Mouse (Mus musculus) common myeloid progenitor, adult 5-6 weeks (primary cell): ENCODE results near the gene Man1a. TPM values are rescaled to one million over a fixed set of nuclear protein-coding genes. Genes with fewer than 3 reads are reported as not detected.

Experiments
- ATAC-seq: replicated peaks from 2 replicates; pipeline ENCODE4 v1.8.0; 2016; ENCODE audit warnings: low read depth, mild to moderate bottlenecking, moderate TSS enrichment, inconsistent platforms; ENCODE audit not compliant: poor library complexity, severe bottlenecking
- total RNA-seq: library from RNA; stranded (forward); fragments of 200-1000, 187-1606 nt; gene quantifications from 2 replicates; pipeline ENCODE4 v1.2.3, GENCODE M21; 2017

Man1a gene
- total RNA-seq, 1 experiment from 2014 or later: 66.4 TPM

- no peak for ATAC-seq
Observed at GRCm38 (mm10) chr10:54028866-54029265, 47.5 kb downstream of the Man1a start.

- ATAC-seq: no peak
Observed at GRCm38 (mm10) chr10:54026738-54027427, 49.5 kb downstream of the Man1a start.

- no peak for ATAC-seq
Observed at GRCm38 (mm10) chr10:54026101-54026500, 50.3 kb downstream of the Man1a start.

GRCm38 (mm10) chr10:54017904-54018454 lies 58.4 kb downstream of the Man1a start:
- ATAC-seq: no peak

GRCm38 (mm10) chr10:54014116-54014758 lies 62.2 kb downstream of the Man1a start:
- peak; percentile 69 for ATAC-seq

GRCm38 (mm10) chr10:54013143-54013791 lies 63.1 kb downstream of the Man1a start:
- ATAC-seq: no peak

GRCm38 (mm10) chr10:54009154-54009553 lies 67.3 kb downstream of the Man1a start:
- peak; percentile 62; the same call in 1 of the 2 replicates for ATAC-seq

- ATAC-seq: no peak
Observed at GRCm38 (mm10) chr10:54006868-54007267, 69.5 kb downstream of the Man1a start.

GRCm38 (mm10) chr10:54005847-54006246 lies 70.6 kb downstream of the Man1a start:
- ATAC-seq: no peak

GRCm38 (mm10) chr10:54002936-54003335 lies 73.5 kb downstream of the Man1a start:
- no peak for ATAC-seq

GRCm38 (mm10) chr10:53997301-53997700 lies 79.1 kb downstream of the Man1a start:
- no peak for ATAC-seq

GRCm38 (mm10) chr10:53996216-53996615 lies 80.2 kb downstream of the Man1a start:
- peak; percentile 47; the same call in 1 of the 2 replicates for ATAC-seq

GRCm38 (mm10) chr10:53994591-53994990 lies 81.8 kb downstream of the Man1a start:
- no peak for ATAC-seq

- ATAC-seq: no peak
Observed at GRCm38 (mm10) chr10:53990434-53990833, 86.0 kb downstream of the Man1a start.

GRCm38 (mm10) chr10:53984894-53985293 lies 91.5 kb downstream of the Man1a start:
- no peak for ATAC-seq

GRCm38 (mm10) chr10:53984086-53984485 lies 92.3 kb downstream of the Man1a start:
- ATAC-seq: no peak

GRCm38 (mm10) chr10:53978647-53979046 lies 97.8 kb downstream of the Man1a start:
- ATAC-seq: no peak

- ATAC-seq: no peak
Observed at GRCm38 (mm10) chr10:53974180-53974579, 102.2 kb downstream of the Man1a start.

GRCm38 (mm10) chr10:53959759-53960158 lies 116.7 kb downstream of the Man1a start:
- no peak for ATAC-seq

- peak; percentile 45 for ATAC-seq
Observed at GRCm38 (mm10) chr10:53941597-53941996, 134.8 kb downstream of the Man1a start.

- no peak for ATAC-seq
Observed at GRCm38 (mm10) chr10:53938199-53938598, 138.2 kb downstream of the Man1a start.
